ENCODE assay signal across 19 mouse cellular contexts in genomic region chr5:113336281-113336680, GRCm38 (mm10). TPM values are rescaled to one million over a fixed set of nuclear protein-coding genes. Genes with fewer than 3 reads are reported as not detected.
DNase-seq lines count a peak whose midpoint lies in the region; ATAC-seq and TF ChIP-seq lines count a peak whose summit lies in the region.
"Had no signal": no experiment of that assay in that cellular context is flagged by ENCODE, and none has a peak within 500 bp of the region (broad histone marks: within the 10 kb centered on the region; RNA-seq: fewer than 3 reads in every experiment).

No protein-coding gene starts in this region.

- no peak overlapping the region for H3K27ac ChIP-seq in forebrain, embryonic 12.5 days
- no peak overlapping the region for H3K27ac ChIP-seq in forebrain, embryonic 16.5 days (ENCODE audit: low read length)
- peak overlapping the region; percentile 66; the same call in 1 of the 2 replicates for H3K27ac ChIP-seq in hindbrain, embryonic 10.5 days
- no peak overlapping the region for H3K27ac ChIP-seq in hindbrain, embryonic 13.5 days
- peak overlapping the region; percentile 70 for H3K27ac ChIP-seq in midbrain, embryonic 10.5 days (replicated peaks)
- no peak overlapping the region for H3K27ac ChIP-seq in midbrain, postnatal 0 days (ENCODE audit: low read depth, low read length)
- no peak overlapping the region for H3K27ac ChIP-seq in embryonic facial prominence, embryonic 15.5 days (replicated peaks)
- H3K27ac ChIP-seq: macrophage had no signal

- H3K27me3 ChIP-seq in forebrain, embryonic 12.5 days: peaks cover 84% of the 10 kb centered on the region
- peaks cover 42% of the 10 kb centered on the region for H3K27me3 ChIP-seq in forebrain, embryonic 16.5 days (replicated peaks; ENCODE audit: control insufficient read depth, insufficient read depth, low read length)
- peaks cover 93% of the 10 kb centered on the region for H3K27me3 ChIP-seq in hindbrain, embryonic 10.5 days (ENCODE audit: insufficient read depth, poor library complexity, severe bottlenecking)
- peaks cover 83% of the 10 kb centered on the region for H3K27me3 ChIP-seq in hindbrain, embryonic 13.5 days
- H3K27me3 ChIP-seq in midbrain, embryonic 10.5 days (ENCODE audit: low read depth, poor library complexity, severe bottlenecking): peaks cover 84% of the 10 kb centered on the region
- H3K27me3 ChIP-seq in midbrain, postnatal 0 days (ENCODE audit: insufficient read depth, low read length): peaks cover 24% of the 10 kb centered on the region
- H3K27me3 ChIP-seq in embryonic facial prominence, embryonic 15.5 days: peaks cover 73% of the 10 kb centered on the region

- H3K4me2 ChIP-seq in forebrain, embryonic 12.5 days: peak overlapping the region; percentile 52
- no peak overlapping the region for H3K4me2 ChIP-seq in forebrain, embryonic 16.5 days (ENCODE audit: low read length)
- H3K4me2 ChIP-seq in hindbrain, embryonic 13.5 days: no peak overlapping the region; the same call in 1 of the 2 replicates
- no peak overlapping the region for H3K4me2 ChIP-seq in midbrain, postnatal 0 days (ENCODE audit: low read depth, low read length, poor library complexity, severe bottlenecking)
- H3K4me2 ChIP-seq in embryonic facial prominence, embryonic 15.5 days (replicated peaks): peak overlapping the region; percentile 40

- DNase-seq in hindbrain, embryonic 10.5 days (ENCODE audit: low spot score): no peak
- no peak for DNase-seq in midbrain, embryonic 10.5 days (ENCODE audit: low spot score)
- DNase-seq in midbrain, postnatal 0 days (ENCODE audit: low spot score): no peak
- no peak for DNase-seq in adrenal gland, adult (ENCODE audit: inconsistent age in 2 of 2, low spot score in 1 of 2)
- DNase-seq: adrenal gland, adult 2 months; cerebellum, adult 9-10 months; gastrocnemius, postnatal 25 days; liver; lung, adult 2 months; spleen, adult 18-20 months had no signal

- ATAC-seq in forebrain, embryonic 12.5 days (ENCODE audit: low FRiP score): no peak
- no peak for ATAC-seq in forebrain, embryonic 16.5 days
- no peak for ATAC-seq in hindbrain, embryonic 13.5 days (ENCODE audit: low FRiP score)
- ATAC-seq in midbrain, postnatal 0 days (ENCODE audit: low FRiP score): no peak
- no peak for ATAC-seq in embryonic facial prominence, embryonic 15.5 days (ENCODE audit: insufficient number of reproducible peaks, low FRiP score, low TSS enrichment, low read depth)

- no peak for TF ChIP-seq CTCF in midbrain, postnatal 0 days (IDR thresholded peaks at IDR 0.05)

- H3K9ac ChIP-seq in forebrain, embryonic 12.5 days: no peak overlapping the region
- H3K9ac ChIP-seq in forebrain, embryonic 16.5 days (replicated peaks; ENCODE audit: low read depth, low read length): no peak overlapping the region
- no peak overlapping the region for H3K9ac ChIP-seq in hindbrain, embryonic 13.5 days
- no peak overlapping the region for H3K9ac ChIP-seq in midbrain, postnatal 0 days (replicated peaks; ENCODE audit: low read length, poor library complexity, severe bottlenecking)
- no peak overlapping the region for H3K9ac ChIP-seq in embryonic facial prominence, embryonic 15.5 days

- H3K4me3 ChIP-seq in forebrain, embryonic 12.5 days (replicated peaks): no peak overlapping the region
- no peak overlapping the region for H3K4me3 ChIP-seq in forebrain, embryonic 16.5 days (replicated peaks; ENCODE audit: low read length)
- H3K4me3 ChIP-seq in hindbrain, embryonic 10.5 days: 0 out of 2 replicates have a peak overlapping the region, but pooled peaks have one; percentile 50
- no peak overlapping the region for H3K4me3 ChIP-seq in hindbrain, embryonic 13.5 days
- peak overlapping the region; percentile 51 for H3K4me3 ChIP-seq in midbrain, embryonic 10.5 days
- no peak overlapping the region for H3K4me3 ChIP-seq in midbrain, postnatal 0 days (ENCODE audit: low read depth, low read length)
- peak overlapping the region; percentile 31; the same call in 1 of the 2 replicates for H3K4me3 ChIP-seq in embryonic facial prominence, embryonic 15.5 days (replicated peaks)

- H3K36me3 ChIP-seq in forebrain, embryonic 12.5 days (replicated peaks): no peaks in the 10 kb centered on the region
- no peaks in the 10 kb centered on the region for H3K36me3 ChIP-seq in forebrain, embryonic 16.5 days (ENCODE audit: control insufficient read depth, insufficient read depth)
- no peaks in the 10 kb centered on the region for H3K36me3 ChIP-seq in hindbrain, embryonic 10.5 days
- no peaks in the 10 kb centered on the region for H3K36me3 ChIP-seq in hindbrain, embryonic 13.5 days
- H3K36me3 ChIP-seq in midbrain, embryonic 10.5 days: no peaks in the 10 kb centered on the region
- H3K36me3 ChIP-seq in midbrain, postnatal 0 days (ENCODE audit: insufficient read depth, low read length): no peaks in the 10 kb centered on the region
- H3K36me3 ChIP-seq in embryonic facial prominence, embryonic 15.5 days: no peaks in the 10 kb centered on the region

- WGBS in forebrain, embryonic 12.5 days: 28% methylated on average over 9 of the region's 9 CpGs
- 29% methylated on average over 9 of the region's 9 CpGs for WGBS in forebrain, embryonic 16.5 days
- WGBS in hindbrain, embryonic 10.5 days: 26% methylated on average over 9 of the region's 9 CpGs
- WGBS in hindbrain, embryonic 13.5 days: 22% methylated on average over 9 of the region's 9 CpGs
- WGBS in midbrain, embryonic 10.5 days: 29% methylated on average over 9 of the region's 9 CpGs
- 30% methylated on average over 9 of the region's 9 CpGs for WGBS in midbrain, postnatal 0 days
- WGBS in embryonic facial prominence, embryonic 15.5 days: 41% methylated on average over 9 of the region's 9 CpGs

- H3K9me3 ChIP-seq in forebrain, embryonic 12.5 days: peaks cover 4% of the 10 kb centered on the region; the same call in 1 of the 2 replicates
- no peaks in the 10 kb centered on the region for H3K9me3 ChIP-seq in forebrain, embryonic 16.5 days (ENCODE audit: control insufficient read depth, low read length)
- 0 out of 2 replicates have a peak, but pooled peaks cover 4% of the 10 kb centered on the region for H3K9me3 ChIP-seq in hindbrain, embryonic 10.5 days
- no peaks in the 10 kb centered on the region for H3K9me3 ChIP-seq in hindbrain, embryonic 13.5 days
- H3K9me3 ChIP-seq in midbrain, embryonic 10.5 days (replicated peaks): peaks cover 3% of the 10 kb centered on the region; the same call in 1 of the 2 replicates
- H3K9me3 ChIP-seq in midbrain, postnatal 0 days (ENCODE audit: low read length): no peaks in the 10 kb centered on the region
- no peaks in the 10 kb centered on the region for H3K9me3 ChIP-seq in embryonic facial prominence, embryonic 15.5 days (replicated peaks)

- H3K4me1 ChIP-seq in forebrain, embryonic 12.5 days: peaks cover 20% of the 10 kb centered on the region
- peaks cover 12% of the 10 kb centered on the region for H3K4me1 ChIP-seq in forebrain, embryonic 16.5 days (replicated peaks; ENCODE audit: control insufficient read depth, insufficient read depth, low read length)
- H3K4me1 ChIP-seq in hindbrain, embryonic 10.5 days (replicated peaks): peaks cover 32% of the 10 kb centered on the region
- H3K4me1 ChIP-seq in hindbrain, embryonic 13.5 days (replicated peaks): peaks cover 21% of the 10 kb centered on the region
- peaks cover 32% of the 10 kb centered on the region for H3K4me1 ChIP-seq in midbrain, embryonic 10.5 days
- 0 out of 2 replicates have a peak, but pooled peaks cover 10% of the 10 kb centered on the region for H3K4me1 ChIP-seq in midbrain, postnatal 0 days (ENCODE audit: insufficient read depth, low read length)
- H3K4me1 ChIP-seq in embryonic facial prominence, embryonic 15.5 days: peaks cover 19% of the 10 kb centered on the region

RNA-seq across cellular contexts. Expression of gene Aym1, which starts 20.8 kb away (rescaled TPM):
- not detected in 2 replicates for polyA plus RNA-seq in forebrain, embryonic 12.5 days (2016; fragmentation: Nextera tagmentation; extraction: Ambion mirVana)
- not detected in 2 replicates for polyA plus RNA-seq in forebrain, embryonic 16.5 days (2015; fragmentation: Nextera tagmentation; extraction: Ambion mirVana)
- not detected in 2 replicates for polyA plus RNA-seq in hindbrain, embryonic 10.5 days (2016; fragmentation: Nextera tagmentation; extraction: Ambion mirVana)
- not detected in 2 replicates for polyA plus RNA-seq in hindbrain, embryonic 13.5 days (2015; fragmentation: Nextera tagmentation; extraction: Ambion mirVana)
- not detected in 2 replicates for polyA plus RNA-seq in midbrain, embryonic 10.5 days (2016; fragmentation: Nextera tagmentation; extraction: Ambion mirVana)
- not detected in 2 replicates for total RNA-seq in midbrain, postnatal 0 days (2014; rRNA removed)
- not detected in 2 replicates for polyA plus RNA-seq in midbrain, postnatal 0 days (2015; fragmentation: Nextera tagmentation; extraction: Ambion mirVana)
- polyA plus RNA-seq in embryonic facial prominence, embryonic 15.5 days (2015; fragmentation: Nextera tagmentation; extraction: Ambion mirVana): not detected in 2 replicates
- total RNA-seq: adrenal gland, adult 2 months; gastrocnemius, postnatal 25 days; left cerebral cortex, postnatal 14 days; neutrophil, adult 5-6 weeks had no signal
- polyA plus RNA-seq: adrenal gland, adult 2 months; embryonic facial prominence, embryonic 11.5 days; frontal cortex, adult 2 months; lung, adult 2 months; macrophage had no signal

RNA-seq across cellular contexts. Expression of gene Sgsm1, which starts 25.7 kb away (rescaled TPM):
- 14.3 and 14.8 TPM in 2 replicates for polyA plus RNA-seq in forebrain, embryonic 12.5 days (2016; fragmentation: Nextera tagmentation; extraction: Ambion mirVana)
- polyA plus RNA-seq in forebrain, embryonic 16.5 days (2015; fragmentation: Nextera tagmentation; extraction: Ambion mirVana): 15.8 and 19.2 TPM in 2 replicates
- 16.6 and 17.5 TPM in 2 replicates for polyA plus RNA-seq in hindbrain, embryonic 10.5 days (2016; fragmentation: Nextera tagmentation; extraction: Ambion mirVana)
- 14.2 and 14.5 TPM in 2 replicates for polyA plus RNA-seq in hindbrain, embryonic 13.5 days (2015; fragmentation: Nextera tagmentation; extraction: Ambion mirVana)
- 16.0 and 16.3 TPM in 2 replicates for polyA plus RNA-seq in midbrain, embryonic 10.5 days (2016; fragmentation: Nextera tagmentation; extraction: Ambion mirVana)
- total RNA-seq in midbrain, postnatal 0 days (2014; rRNA removed): 52.9 and 53.4 TPM in 2 replicates
- polyA plus RNA-seq in midbrain, postnatal 0 days (2015; fragmentation: Nextera tagmentation; extraction: Ambion mirVana): 19.8 and 27.3 TPM in 2 replicates
- 2.9 and 3.3 TPM in 2 replicates for polyA plus RNA-seq in embryonic facial prominence, embryonic 15.5 days (2015; fragmentation: Nextera tagmentation; extraction: Ambion mirVana)
- total RNA-seq: neutrophil, adult 5-6 weeks had no signal
- polyA plus RNA-seq: macrophage had no signal

Comparison
In these comparisons a context has a peak if more than half of its experiments do, and no peak if none do; other contexts are left out.
1. H3K27ac ChIP-seq: peak in hindbrain, embryonic 10.5 days (single experiment) and midbrain, embryonic 10.5 days (single experiment); none in forebrain, embryonic 12.5 days (single experiment), forebrain, embryonic 16.5 days (single experiment), hindbrain, embryonic 13.5 days (single experiment), midbrain, postnatal 0 days (single experiment) and embryonic facial prominence, embryonic 15.5 days (single experiment).
2. H3K4me2 ChIP-seq: peak in forebrain, embryonic 12.5 days (single experiment) and embryonic facial prominence, embryonic 15.5 days (single experiment); none in forebrain, embryonic 16.5 days (single experiment), hindbrain, embryonic 13.5 days (single experiment) and midbrain, postnatal 0 days (single experiment).
3. H3K4me3 ChIP-seq: peak in hindbrain, embryonic 10.5 days (single experiment), midbrain, embryonic 10.5 days (single experiment) and embryonic facial prominence, embryonic 15.5 days (single experiment); none in forebrain, embryonic 12.5 days (single experiment), forebrain, embryonic 16.5 days (single experiment), hindbrain, embryonic 13.5 days (single experiment) and midbrain, postnatal 0 days (single experiment).